Mouse (Mus musculus) neural tube, embryonic 13.5 days (tissue): ENCODE data around the gene Musk. TPM values are rescaled to one million over a fixed set of nuclear protein-coding genes. Genes with fewer than 3 reads are reported as not detected.
"Not testable (repeated sequence)": the region's sequence is repeated elsewhere in the genome, so short reads cannot be mapped to it uniquely, and the experiment has no call there.

Experiments
- ATAC-seq: fragments of 200-750 bp; cut with Nextera tagmentation; 2 replicates; pipeline ENCODE4 v1.8.0; 2017; ENCODE audit warnings: low read depth, mild to moderate bottlenecking, moderate TSS enrichment, moderate library complexity
- H3K27ac ChIP-seq: fragments of 300-500 bp; sonication (generic); replicated peaks from 2 replicates; pipeline ENCODE4 v1.5.1; 2015; ENCODE audit warnings: moderate library complexity, mild to moderate bottlenecking, inconsistent platforms
- H3K27me3 ChIP-seq: fragments of 300-500 bp; sonication (generic); 2 replicates; pipeline ENCODE4 v1.6.1; 2015; ENCODE audit warnings: mild to moderate bottlenecking, inconsistent platforms
- H3K36me3 ChIP-seq: fragments of 300-500 bp; sonication (generic); 2 replicates; pipeline ENCODE4 v1.6.1; 2015; ENCODE audit warnings: mild to moderate bottlenecking, inconsistent platforms
- H3K4me1 ChIP-seq: fragments of 300-500 bp; sonication (generic); replicated peaks from 2 replicates; pipeline ENCODE4 v1.6.1; 2015; ENCODE audit warnings: inconsistent platforms
- H3K4me2 ChIP-seq: fragments of 300-500 bp; sonication (generic); 2 replicates; pipeline ENCODE4 v1.6.1; 2015; ENCODE audit warnings: inconsistent platforms, mild to moderate bottlenecking, moderate library complexity
- H3K4me3 ChIP-seq: fragments of 300-500 bp; sonication (generic); 2 replicates; pipeline ENCODE4 v1.5.1; 2015; ENCODE audit warnings: mild to moderate bottlenecking, inconsistent platforms
- H3K9ac ChIP-seq: fragments of 300-500 bp; sonication (generic); 2 replicates; pipeline ENCODE4 v1.6.1; 2015; ENCODE audit warnings: moderate library complexity, mild to moderate bottlenecking, inconsistent platforms
- H3K9me3 ChIP-seq: fragments of 300-500 bp; sonication (generic); 2 replicates; pipeline ENCODE4 v1.6.1; 2016; ENCODE audit warnings: inconsistent platforms
- WGBS: fragments of 180-500 bp; shearing (Covaris S2); methylation state at CpG from one replicate; pipeline ENCODE4 v1.1.7; 2015; 5-methylcytosine and 5-hydroxymethylcytosine counted together
- polyA plus RNA-seq: library from polyadenylated mRNA; unstranded; fragments of >200 nt; fragmentation: Nextera tagmentation; extraction: Ambion mirVana; gene quantifications from 2 replicates; pipeline ENCODE4 v1.2.1, GENCODE M21; 2015

The Musk gene
- polyA plus RNA-seq = 0.57 and 1.1 TPM in 2 replicates

DNA sequence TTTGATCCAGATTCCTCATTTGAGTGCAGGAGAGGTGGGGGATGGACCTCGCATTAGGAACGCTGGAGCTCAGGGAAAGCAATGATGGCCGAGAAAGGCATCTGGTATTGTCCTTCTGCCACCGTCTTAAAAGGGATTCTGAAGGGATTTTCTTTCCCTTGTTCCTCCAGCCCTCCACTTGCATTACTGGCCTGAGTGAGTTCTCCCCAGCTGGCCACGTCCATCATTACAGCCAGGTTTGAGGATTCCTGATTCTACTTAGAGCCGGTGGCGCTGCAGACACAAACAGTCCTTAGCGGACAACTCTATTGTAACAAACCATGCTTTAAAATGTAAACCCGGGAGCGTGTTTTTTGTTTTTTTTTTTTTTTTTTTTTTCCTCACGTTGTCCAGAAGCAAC, at the start of gene Musk:
Gene Musk, plus strand, starts transcription at position 274 of the 400 bp plus-strand sequence.
- no peak within 1 kb of the TSS for H3K9ac ChIP-seq
- no peak within 1 kb of the TSS for H3K4me3 ChIP-seq
- 82% methylated on average over 11 of the region's 11 CpGs for WGBS
- H3K9me3 ChIP-seq = no peaks in the 10 kb centered on the region
- H3K4me2 ChIP-seq = no peak within 1 kb of the TSS
- no peaks in the 10 kb centered on the region for H3K4me1 ChIP-seq
- no peaks in the 10 kb centered on the region for H3K27me3 ChIP-seq
- no peaks in the 10 kb centered on the region for H3K36me3 ChIP-seq
- no peak within 1 kb of the TSS for H3K27ac ChIP-seq
- no peak for ATAC-seq

DNA sequence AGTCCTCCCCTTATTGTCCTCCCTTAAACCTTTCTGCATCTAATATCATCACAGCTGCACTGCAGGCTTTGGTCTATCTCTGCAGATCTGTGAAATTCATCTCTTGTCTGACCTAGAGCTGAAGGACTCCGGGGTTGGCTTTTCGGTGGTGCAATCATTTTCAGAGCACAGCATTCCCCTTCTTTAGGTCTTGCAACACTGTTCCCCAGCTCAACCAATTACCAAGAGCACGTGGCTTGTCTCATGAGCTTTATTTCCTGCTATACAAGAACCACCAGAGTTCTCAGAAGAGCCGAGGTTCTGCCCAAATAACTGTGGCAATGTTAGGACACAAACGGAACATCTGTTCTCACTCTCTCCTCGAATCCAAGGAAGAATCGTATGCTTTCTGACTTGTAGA, 45.3 kb upstream of the Musk start:
- Histone ChIP-seq H3K9me3 (no peaks in the 10 kb centered on the region), H3K4me1 (no peaks in the 10 kb centered on the region), H3K36me3 (no peaks in the 10 kb centered on the region), H3K4me3 (no peak overlapping the region), H3K4me2 (no peak overlapping the region), H3K27me3 (no peaks in the 10 kb centered on the region), H3K27ac (no peak overlapping the region), H3K9ac (no peak overlapping the region)
- WGBS = 84% methylated on average over 7 of the region's 7 CpGs
- no peak for ATAC-seq

DNA sequence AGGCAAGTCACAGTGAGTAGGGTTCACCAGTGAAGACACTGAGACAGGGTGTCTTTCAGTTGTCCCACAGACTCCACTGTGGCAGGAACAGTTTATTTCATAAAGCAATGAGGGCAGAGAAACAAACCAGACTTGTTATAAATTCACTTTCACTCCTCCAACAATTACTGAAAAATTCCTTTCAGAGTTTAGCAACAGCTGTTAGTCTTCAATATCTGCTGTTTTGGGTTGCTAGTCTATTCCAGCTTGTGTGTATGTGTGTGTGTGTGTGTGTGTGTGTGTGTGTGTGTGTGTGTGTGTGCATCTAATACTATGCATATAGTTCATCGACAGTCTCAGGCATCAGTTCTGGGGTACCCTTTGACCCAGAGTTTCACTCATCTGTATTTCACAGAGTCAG, 40.2 kb upstream of the Musk start:
- no peak overlapping the region for H3K4me2 ChIP-seq
- no peak overlapping the region for H3K27ac ChIP-seq
- no peaks in the 10 kb centered on the region for H3K36me3 ChIP-seq
- no peaks in the 10 kb centered on the region for H3K27me3 ChIP-seq
- no peaks in the 10 kb centered on the region for H3K4me1 ChIP-seq
- WGBS = 89% methylated on average over 1 of the region's 1 CpGs
- H3K9ac ChIP-seq = no peak overlapping the region
- no peak for ATAC-seq
- no peak overlapping the region for H3K4me3 ChIP-seq
- H3K9me3 ChIP-seq = no peaks in the 10 kb centered on the region

DNA sequence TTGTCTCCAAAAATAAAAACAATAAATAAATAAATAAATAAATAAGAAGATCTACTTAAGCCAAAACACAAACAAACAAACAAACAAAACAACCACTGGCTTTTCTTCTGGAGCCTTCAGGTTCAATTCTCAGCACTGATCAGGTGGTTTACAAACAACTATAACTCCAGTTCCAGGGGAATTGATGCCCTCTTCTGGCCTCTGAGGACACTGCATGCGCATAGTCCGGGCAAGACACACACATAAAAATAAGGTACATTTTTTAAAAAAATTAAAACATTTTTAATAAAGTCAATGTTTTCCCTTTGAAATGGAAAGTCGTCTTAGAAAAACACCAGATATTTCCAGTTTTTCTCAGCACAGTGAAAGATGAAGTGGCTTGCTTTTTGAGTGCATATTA, 33.4 kb upstream of the Musk start:
- WGBS = 90% methylated on average over 3 of the region's 3 CpGs
- Histone ChIP-seq H3K4me1 (no peaks in the 10 kb centered on the region), H3K27me3 (no peaks in the 10 kb centered on the region), H3K27ac (no peak overlapping the region), H3K4me3 (no peak overlapping the region), H3K9ac (no peak overlapping the region), H3K4me2 (no peak overlapping the region), H3K9me3 (no peaks in the 10 kb centered on the region), H3K36me3 (no peaks in the 10 kb centered on the region)
- no peak for ATAC-seq

DNA sequence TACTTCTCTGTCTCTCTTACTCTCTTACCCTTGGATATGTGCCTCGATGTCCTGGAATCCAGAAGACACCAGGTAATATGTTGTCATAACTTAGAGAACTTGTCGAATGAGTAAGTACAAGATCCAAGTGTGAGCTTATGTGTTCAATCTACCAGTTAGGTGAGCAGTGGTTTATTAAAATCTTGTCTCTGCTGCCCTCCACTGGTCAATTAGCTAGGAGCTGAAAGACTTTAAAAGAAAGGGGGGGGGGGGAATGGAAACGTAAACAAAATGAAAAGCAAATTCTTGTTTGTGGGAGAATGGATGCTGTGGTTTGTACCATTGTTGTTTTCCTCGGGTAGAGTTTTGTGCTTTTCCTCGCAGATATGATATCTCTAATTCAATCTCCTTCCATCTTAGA, 32.4 kb upstream of the Musk start:
- Histone ChIP-seq H3K36me3 (no peaks in the 10 kb centered on the region), H3K4me1 (no peaks in the 10 kb centered on the region), H3K4me3 (no peak overlapping the region), H3K27me3 (no peaks in the 10 kb centered on the region), H3K4me2 (no peak overlapping the region), H3K9ac (no peak overlapping the region), H3K27ac (no peak overlapping the region), H3K9me3 (no peaks in the 10 kb centered on the region)
- WGBS = 40% methylated on average over 5 of the region's 5 CpGs
- ATAC-seq = 0 out of 2 replicates have a peak, but pooled peaks have one; percentile 65

DNA sequence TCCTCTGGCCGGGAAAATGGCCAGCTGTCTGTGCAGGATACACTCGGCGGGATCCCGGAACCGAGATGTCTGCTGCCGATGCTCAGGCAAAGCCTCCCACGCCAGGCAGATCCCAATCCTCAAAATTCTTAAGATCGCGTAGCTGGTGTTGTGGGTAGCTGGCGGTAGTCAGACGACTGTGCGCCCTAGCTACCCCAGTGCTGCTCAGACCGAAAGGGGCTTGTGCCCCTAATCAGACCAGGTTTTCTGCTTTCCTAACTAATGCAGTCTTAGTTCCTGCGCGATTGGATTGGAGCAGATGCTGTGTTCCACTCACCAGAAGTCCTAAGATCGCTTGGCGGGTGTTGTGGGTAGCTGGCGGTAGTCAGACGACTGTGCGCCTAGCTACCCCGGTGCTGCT, 25.0 kb upstream of the Musk start:
- not testable (repeated sequence) for H3K4me1 ChIP-seq, ATAC-seq, H3K27me3 ChIP-seq, H3K9ac ChIP-seq, H3K9me3 ChIP-seq, H3K36me3 ChIP-seq, H3K4me2 ChIP-seq, H3K4me3 ChIP-seq, H3K27ac ChIP-seq
- 94% methylated on average over 21 of the region's 21 CpGs for WGBS

DNA sequence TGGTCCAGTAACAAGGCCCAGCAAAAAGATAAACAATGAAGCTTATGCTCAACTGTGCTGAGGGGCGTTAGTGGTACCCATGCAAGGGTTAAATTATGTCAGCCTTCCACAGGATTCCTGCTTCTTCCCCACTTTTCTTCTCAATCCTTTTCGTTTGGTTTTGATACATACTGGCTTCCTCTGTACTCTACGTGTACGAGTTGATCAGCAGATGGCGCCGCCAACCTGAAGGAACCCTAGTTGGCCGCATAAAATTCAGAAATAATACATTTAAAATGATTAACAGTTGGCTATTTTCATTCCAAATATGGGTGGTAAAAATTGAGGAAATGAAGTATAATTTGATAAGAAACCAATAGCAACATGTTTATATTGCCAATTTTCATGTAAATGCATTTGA, 19.5 kb upstream of the Musk start:
- no peak overlapping the region for H3K9ac ChIP-seq
- no peaks in the 10 kb centered on the region for H3K9me3 ChIP-seq
- no peak overlapping the region for H3K4me2 ChIP-seq
- no peaks in the 10 kb centered on the region for H3K36me3 ChIP-seq
- no peak for ATAC-seq
- H3K27ac ChIP-seq = no peak overlapping the region
- H3K4me1 ChIP-seq = no peaks in the 10 kb centered on the region
- no peaks in the 10 kb centered on the region for H3K27me3 ChIP-seq
- H3K4me3 ChIP-seq = no peak overlapping the region
- 68% methylated on average over 7 of the region's 7 CpGs for WGBS

DNA sequence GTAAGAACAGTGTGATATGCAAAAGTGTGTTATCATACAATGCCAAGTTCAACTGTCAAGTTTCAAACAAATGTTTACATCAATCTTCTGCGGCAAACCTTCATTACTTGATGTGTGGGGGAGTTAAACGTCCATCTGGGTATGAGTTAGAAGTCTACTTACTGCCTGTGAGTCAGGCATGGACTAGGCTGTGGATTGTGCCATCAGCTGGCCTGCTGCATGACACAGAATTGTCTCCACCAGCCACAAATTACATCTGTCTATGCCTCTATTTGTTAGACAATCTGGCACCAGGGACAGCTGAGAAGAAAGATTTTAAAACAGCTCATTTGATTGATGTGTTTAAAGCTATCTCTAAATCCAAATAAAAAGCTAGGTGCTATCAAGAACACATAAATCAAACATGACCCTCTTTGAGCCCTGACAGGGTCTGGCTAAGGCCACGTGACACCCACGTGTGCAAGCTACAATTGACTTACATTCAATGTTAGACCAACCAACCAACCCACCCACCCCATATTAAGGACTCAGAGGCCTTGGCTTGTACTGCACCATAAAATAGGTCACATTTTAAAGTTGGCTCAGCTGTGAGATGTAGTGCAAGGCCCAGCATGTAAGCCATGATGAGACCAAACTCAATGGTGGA, 16.7 kb upstream of the Musk start:
- H3K27me3 ChIP-seq = no peaks in the 10 kb centered on the region
- no peaks in the 10 kb centered on the region for H3K9me3 ChIP-seq
- no peak overlapping the region for H3K4me3 ChIP-seq
- no peak overlapping the region for H3K27ac ChIP-seq
- H3K4me1 ChIP-seq = no peaks in the 10 kb centered on the region
- WGBS = 72% methylated on average over 4 of the region's 4 CpGs
- H3K36me3 ChIP-seq = no peaks in the 10 kb centered on the region
- H3K4me2 ChIP-seq = no peak overlapping the region
- H3K9ac ChIP-seq = no peak overlapping the region
- ATAC-seq = no peak

DNA sequence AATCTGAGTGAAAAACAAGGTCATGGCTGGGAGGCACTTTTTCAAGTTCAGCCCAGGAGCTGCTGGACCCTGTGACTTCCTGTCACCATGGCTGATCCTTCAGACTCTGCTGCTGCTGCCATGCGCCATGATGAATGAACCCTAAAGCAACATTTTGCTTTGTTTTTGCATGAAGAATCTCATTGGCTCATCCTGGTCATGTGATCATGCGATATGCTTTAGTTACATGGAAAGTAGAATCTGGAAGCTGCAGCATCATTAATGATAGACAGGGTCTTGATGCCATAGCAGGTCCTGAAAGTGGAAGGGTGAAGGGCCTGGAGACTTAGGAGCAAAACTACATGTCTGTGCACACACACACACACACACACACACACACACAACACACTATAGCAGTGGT, 15.8 kb upstream of the Musk start:
- Histone ChIP-seq H3K9me3 (no peaks in the 10 kb centered on the region), H3K4me1 (no peaks in the 10 kb centered on the region), H3K27ac (no peak overlapping the region), H3K4me3 (no peak overlapping the region), H3K36me3 (no peaks in the 10 kb centered on the region), H3K27me3 (no peaks in the 10 kb centered on the region), H3K9ac (no peak overlapping the region), H3K4me2 (no peak overlapping the region)
- no peak for ATAC-seq
- WGBS = 93% methylated on average over 2 of the region's 2 CpGs

DNA sequence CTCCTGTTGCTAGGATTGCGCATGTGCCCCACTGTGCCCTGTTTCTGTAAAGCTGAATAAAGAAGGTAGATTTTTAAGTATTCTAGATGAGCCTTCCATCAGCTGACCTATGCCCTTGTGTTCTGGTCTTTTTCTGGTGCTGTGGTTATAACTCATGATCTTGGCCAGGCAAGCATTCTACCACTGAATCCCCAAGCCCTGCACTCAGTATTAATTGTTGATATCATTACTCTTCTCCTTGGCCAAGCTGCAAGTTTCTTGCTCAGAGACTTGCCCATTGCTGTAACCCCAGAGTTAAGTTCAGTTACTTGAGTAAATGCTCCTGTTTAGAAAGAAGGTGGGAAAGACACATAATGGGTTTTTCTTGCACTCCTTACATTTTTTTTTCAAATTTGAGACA, 14.8 kb upstream of the Musk start:
- Histone ChIP-seq H3K9ac (no peak overlapping the region), H3K4me2 (no peak overlapping the region), H3K36me3 (no peaks in the 10 kb centered on the region), H3K9me3 (no peaks in the 10 kb centered on the region), H3K27ac (no peak overlapping the region), H3K4me3 (no peak overlapping the region), H3K27me3 (no peaks in the 10 kb centered on the region), H3K4me1 (no peaks in the 10 kb centered on the region)
- 96% methylated on average over 1 of the region's 1 CpGs for WGBS
- ATAC-seq = no peak

DNA sequence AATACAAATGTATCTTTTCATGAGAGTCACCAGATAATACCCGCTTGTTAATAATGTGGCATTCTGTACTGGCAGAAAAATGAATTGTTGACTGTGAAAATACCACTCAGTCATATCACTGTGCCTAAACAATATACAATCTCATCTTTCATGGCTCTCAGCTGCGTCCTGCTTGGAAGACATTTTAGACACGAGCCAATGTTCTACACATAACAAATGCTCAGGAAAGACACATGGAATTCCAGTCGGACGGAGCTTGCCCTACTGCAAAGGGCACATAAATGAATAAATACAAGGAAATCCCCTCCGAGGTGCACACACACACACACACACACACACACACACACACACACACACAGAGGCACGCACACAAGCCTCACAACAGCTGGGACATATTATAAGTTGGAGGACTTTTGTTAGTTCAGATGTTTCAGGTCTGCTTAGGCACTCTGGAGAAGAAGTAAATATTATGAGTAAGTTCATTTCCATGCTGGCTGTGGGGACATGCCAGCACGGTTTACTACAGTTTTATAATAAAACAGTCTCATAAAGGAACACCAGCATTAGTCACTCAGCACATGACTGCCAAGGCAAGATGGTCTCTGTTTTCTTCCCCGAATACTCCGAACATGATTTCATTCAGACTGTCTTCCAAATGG, 14.1 kb upstream of the Musk start:
- H3K9me3 ChIP-seq = no peaks in the 10 kb centered on the region
- no peak overlapping the region for H3K4me3 ChIP-seq
- no peaks in the 10 kb centered on the region for H3K4me1 ChIP-seq
- WGBS = 73% methylated on average over 10 of the region's 10 CpGs
- H3K4me2 ChIP-seq = no peak overlapping the region
- no peak overlapping the region for H3K9ac ChIP-seq
- no peaks in the 10 kb centered on the region for H3K36me3 ChIP-seq
- no peaks in the 10 kb centered on the region for H3K27me3 ChIP-seq
- H3K27ac ChIP-seq = no peak overlapping the region
- ATAC-seq = no peak

DNA sequence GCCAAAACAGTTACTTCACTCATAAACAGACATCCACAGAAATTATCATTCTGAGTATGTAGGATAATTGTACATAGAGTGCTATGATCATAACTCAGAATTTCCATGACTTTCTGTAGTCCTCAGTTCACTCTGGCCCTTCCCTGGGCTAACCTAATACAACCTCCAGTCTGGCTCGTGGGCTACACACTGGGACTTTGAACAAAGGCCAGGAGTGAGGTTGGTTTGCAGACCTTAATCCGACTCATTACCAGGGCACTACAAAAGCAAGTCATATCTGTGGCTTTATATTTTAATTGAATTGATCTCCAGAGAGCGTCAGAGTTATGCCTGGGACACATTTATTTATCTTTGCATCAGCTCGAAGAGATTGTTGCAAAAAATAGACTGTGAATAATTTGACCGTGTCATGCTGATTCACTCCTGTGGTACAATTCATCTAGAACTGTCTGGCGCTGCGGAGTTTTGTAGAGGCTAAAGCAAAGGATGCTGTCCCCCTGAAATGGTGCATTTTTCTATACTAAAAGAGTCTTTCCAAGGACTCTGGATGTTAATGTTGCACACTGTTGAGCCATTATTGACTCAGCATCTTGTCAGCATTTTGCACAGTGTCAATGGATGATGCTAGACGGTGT, 10.4 kb upstream of the Musk start:
- Histone ChIP-seq H3K4me3 (no peak overlapping the region), H3K27me3 (no peaks in the 10 kb centered on the region), H3K4me1 (no peaks in the 10 kb centered on the region), H3K4me2 (no peak overlapping the region), H3K36me3 (no peaks in the 10 kb centered on the region), H3K9ac (no peak overlapping the region), H3K9me3 (no peaks in the 10 kb centered on the region), H3K27ac (no peak overlapping the region)
- 55% methylated on average over 8 of the region's 8 CpGs for WGBS
- ATAC-seq = no peak
